Mouse (Mus musculus) skeletal muscle tissue, adult 2 months (tissue): ENCODE results near the gene 4930507D05Rik.
"Not testable (repeated sequence)": the region's sequence is repeated elsewhere in the genome, so short reads cannot be mapped to it uniquely, and the experiment has no call there.

Source experiments
- DNase-seq: peaks from one replicate; pipeline ENCODE4 v3.0.0-alpha.2; 2012; ENCODE audit warnings: low read depth, low spot score

The 4930507D05Rik gene

GRCm38 (mm10) chr10:62449364-62450279 is at the start of gene 4930507D05Rik, which contains the start of gene Supv3l1:
Gene 4930507D05Rik, plus strand, starts transcription at chr10:62449489.
Gene Supv3l1, minus strand, starts transcription at chr10:62449738.
- DNase-seq = peak; percentile 91

GRCm38 (mm10) chr10:62401641-62402111 is 47.6 kb upstream of the 4930507D05Rik start:
- DNase-seq = peak; percentile 25

GRCm38 (mm10) chr10:62404901-62405300 is 44.4 kb upstream of the 4930507D05Rik start:
- DNase-seq = peak; percentile 24

GRCm38 (mm10) chr10:62410943-62411342 is 38.3 kb upstream of the 4930507D05Rik start:
- peak; percentile 41 for DNase-seq

- no peak for DNase-seq
Measured at GRCm38 (mm10) chr10:62411431-62412410, 37.6 kb upstream of the 4930507D05Rik start.

GRCm38 (mm10) chr10:62412906-62413605 is 36.2 kb upstream of the 4930507D05Rik start:
- no peak for DNase-seq

- DNase-seq = no peak
Measured at GRCm38 (mm10) chr10:62413606-62413982, 35.7 kb upstream of the 4930507D05Rik start.

GRCm38 (mm10) chr10:62418831-62419356 is 30.4 kb upstream of the 4930507D05Rik start:
- no peak for DNase-seq

GRCm38 (mm10) chr10:62419422-62419821 is 29.9 kb upstream of the 4930507D05Rik start:
- DNase-seq = no peak

GRCm38 (mm10) chr10:62420399-62420798 is 28.9 kb upstream of the 4930507D05Rik start:
- no peak for DNase-seq

- no peak for DNase-seq
Measured at GRCm38 (mm10) chr10:62421127-62421526, 28.2 kb upstream of the 4930507D05Rik start.

- DNase-seq = no peak
Measured at GRCm38 (mm10) chr10:62422255-62422654, 27.0 kb upstream of the 4930507D05Rik start, which contains the start of gene Hkdc1. Gene Hkdc1, minus strand, starts transcription at chr10:62422491.

GRCm38 (mm10) chr10:62425081-62425871 is 24.0 kb upstream of the 4930507D05Rik start:
- DNase-seq = no peak

GRCm38 (mm10) chr10:62430427-62430826 is 18.9 kb upstream of the 4930507D05Rik start:
- DNase-seq = no peak

GRCm38 (mm10) chr10:62450280-62450640 is 971 bp downstream of the 4930507D05Rik start:
- no peak for DNase-seq

GRCm38 (mm10) chr10:62452001-62452400 is 2.7 kb downstream of the 4930507D05Rik start:
- DNase-seq = not testable (repeated sequence)

- no peak for DNase-seq
Measured at GRCm38 (mm10) chr10:62461321-62461720, 12.0 kb downstream of the 4930507D05Rik start.

GRCm38 (mm10) chr10:62469736-62470135 is 20.4 kb downstream of the 4930507D05Rik start:
- DNase-seq = no peak

GRCm38 (mm10) chr10:62471105-62471504 is 21.8 kb downstream of the 4930507D05Rik start:
- no peak for DNase-seq

- no peak for DNase-seq
Measured at GRCm38 (mm10) chr10:62474944-62475343, 25.7 kb downstream of the 4930507D05Rik start.
